Mouse (Mus musculus) kidney, adult 2 months (tissue): ENCODE results near the gene Rab3a.
A peak's percentile ranks its signal among the peaks of the same experiment; 100 is the strongest.

Source experiments
- CTCF ChIP-seq: fragments of 200-500 bp; conservative IDR thresholded peaks from 2 replicates; pipeline ENCODE4 v1.5.1; 2011; ENCODE audit warnings: low read depth, mild to moderate bottlenecking, control low read depth, low read length, moderate library complexity, mixed read lengths; ENCODE audit not compliant: insufficient read depth, insufficient read length
- POLR2A ChIP-seq: fragments of 200-500 bp; IDR thresholded peaks from one replicate; pipeline ENCODE4 v1.6.1; 2011; ENCODE audit warnings: low read depth, low read length, control low read depth

DNA sequence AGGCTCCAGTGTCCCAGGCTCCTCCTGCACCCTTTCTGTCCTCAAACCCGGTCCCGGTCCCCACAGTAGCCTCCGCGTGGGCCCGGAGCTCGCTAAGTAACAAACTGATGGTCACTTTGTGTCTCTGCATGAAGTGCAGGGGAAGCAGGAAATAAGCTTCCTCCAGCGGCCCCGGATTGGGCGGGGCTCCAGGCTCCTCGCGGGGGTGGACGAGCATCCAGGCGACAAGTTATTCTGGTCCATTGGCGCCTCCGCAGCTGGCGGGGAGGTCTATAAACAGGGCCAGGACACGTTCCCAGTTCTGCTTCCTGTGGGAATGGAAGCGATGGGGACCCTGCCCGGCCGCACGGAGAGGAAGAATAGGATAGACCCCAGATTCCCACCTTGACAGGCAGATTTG is 1.3 kb upstream of the Rab3a start:
- TF ChIP-seq POLR2A (peak; percentile 4), CTCF (no peak)
